Mouse (Mus musculus): ENCODE data around the gene Shroom1. TPM values are rescaled to one million over a fixed set of nuclear protein-coding genes. Genes with fewer than 3 reads are reported as not detected.

Gene Shroom1
- total RNA-seq (2023) = not detected

DNA sequence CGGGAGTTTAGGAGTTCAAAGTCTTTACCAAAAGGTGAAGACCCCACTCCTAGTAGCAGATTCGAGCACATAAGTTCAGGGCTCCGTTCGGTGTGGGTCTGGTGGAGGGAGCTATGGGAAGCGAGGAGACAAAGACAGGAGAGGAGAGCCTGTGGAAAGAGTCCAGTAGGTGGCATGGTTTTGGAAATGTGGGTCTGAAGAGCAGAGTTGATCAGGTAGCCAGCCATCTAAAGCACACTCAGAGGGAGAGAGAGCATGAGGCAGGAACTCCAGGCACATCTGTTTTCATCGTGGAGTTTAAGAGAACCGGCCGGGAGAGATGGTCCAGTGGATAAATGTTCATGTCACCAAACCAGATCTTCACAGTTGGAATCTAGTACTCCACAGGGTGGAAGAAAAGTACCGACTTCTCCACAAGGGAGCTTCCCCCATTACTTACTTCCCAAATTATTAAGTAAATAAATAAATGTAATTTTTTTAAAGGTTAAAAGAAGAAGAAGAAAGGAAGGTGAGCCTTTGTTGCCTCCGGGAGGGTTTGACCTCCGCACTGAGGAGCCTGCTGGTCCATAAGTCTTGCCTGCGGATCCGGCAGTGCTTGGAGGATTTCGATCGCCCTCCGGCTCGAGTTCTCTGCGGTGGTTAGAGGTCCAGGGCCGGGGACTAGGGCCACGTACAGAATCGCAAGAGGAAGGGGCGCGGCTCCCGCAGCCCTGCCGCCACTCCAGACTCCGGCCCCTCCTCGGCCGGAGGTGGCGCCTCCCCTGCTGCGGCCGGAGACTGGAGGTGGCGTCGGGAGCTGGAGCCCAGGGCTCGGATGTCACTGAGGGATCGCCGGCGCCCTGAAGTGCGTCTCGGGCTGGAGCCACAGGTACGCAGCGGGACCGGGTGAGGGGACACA lies at the start of gene Shroom1, which contains the start of gene Gm10447:
TSS of gene Shroom1 (plus strand) at position 732 of the 898 bp plus-strand sequence.
TSS of gene Gm10447 (minus strand) at position 637 of the 898 bp plus-strand sequence.

DNA sequence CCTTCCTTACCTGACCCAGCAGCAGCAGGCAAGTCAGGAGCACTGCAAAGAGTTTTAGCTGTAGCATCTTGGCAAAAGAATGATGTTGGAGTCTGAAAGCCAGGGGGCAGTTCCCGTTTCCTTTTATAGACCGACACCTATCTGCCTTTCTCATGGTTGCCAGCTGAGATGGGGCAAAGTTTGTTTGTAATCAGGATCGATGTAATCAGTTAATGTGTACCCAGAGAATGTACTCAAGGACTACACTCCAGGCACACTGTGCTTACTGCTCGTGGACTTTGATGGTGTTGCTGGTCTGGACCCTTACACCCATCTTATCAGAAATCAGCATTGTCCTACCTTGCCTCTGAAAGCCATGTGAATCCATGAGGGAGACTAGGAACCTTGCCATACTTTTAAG lies 34.0 kb upstream of the Shroom1 start, which contains the start of gene Leap2:
TSS of gene Leap2 (minus strand) at position 135 of the 400 bp plus-strand sequence.

DNA sequence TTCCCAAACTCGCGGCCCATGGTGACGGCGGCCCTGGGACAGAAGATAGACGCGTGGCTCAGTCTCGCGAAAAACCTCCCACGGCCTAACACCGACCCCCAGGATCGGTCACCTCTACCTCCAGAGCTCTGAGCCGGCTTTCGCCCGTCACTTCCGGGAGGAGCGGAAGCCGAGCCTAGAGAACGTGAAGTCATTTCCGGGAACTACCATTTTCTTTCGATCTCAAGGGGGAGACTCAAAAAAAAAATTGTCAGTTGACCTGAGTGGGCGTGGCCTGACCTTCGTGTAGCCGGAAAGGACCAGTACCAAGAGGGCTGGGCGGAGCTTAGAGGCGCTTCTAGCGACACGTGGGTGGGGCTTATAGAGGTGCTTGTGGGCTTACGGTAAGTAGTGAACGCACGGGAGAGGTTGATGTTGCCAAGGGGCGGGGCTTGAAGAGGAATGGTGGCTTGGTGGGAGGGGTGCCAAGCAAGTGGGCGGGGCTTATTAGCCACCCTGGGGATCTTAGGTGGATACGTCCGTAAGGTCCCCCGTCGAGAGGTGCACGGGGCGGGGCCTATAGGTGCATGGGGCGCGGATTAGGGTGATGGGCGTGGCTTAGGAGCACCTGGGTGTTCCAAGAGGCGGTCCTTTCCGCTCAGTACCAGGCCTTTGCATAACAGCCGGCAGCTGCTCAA lies 26.2 kb upstream of the Shroom1 start, which contains the start of the genes Uqcrq and Gdf9:
TSS of gene Uqcrq (minus strand) at position 162 of the 677 bp plus-strand sequence.
TSS of gene Gdf9 (plus strand) at position 354 of the 677 bp plus-strand sequence.

DNA sequence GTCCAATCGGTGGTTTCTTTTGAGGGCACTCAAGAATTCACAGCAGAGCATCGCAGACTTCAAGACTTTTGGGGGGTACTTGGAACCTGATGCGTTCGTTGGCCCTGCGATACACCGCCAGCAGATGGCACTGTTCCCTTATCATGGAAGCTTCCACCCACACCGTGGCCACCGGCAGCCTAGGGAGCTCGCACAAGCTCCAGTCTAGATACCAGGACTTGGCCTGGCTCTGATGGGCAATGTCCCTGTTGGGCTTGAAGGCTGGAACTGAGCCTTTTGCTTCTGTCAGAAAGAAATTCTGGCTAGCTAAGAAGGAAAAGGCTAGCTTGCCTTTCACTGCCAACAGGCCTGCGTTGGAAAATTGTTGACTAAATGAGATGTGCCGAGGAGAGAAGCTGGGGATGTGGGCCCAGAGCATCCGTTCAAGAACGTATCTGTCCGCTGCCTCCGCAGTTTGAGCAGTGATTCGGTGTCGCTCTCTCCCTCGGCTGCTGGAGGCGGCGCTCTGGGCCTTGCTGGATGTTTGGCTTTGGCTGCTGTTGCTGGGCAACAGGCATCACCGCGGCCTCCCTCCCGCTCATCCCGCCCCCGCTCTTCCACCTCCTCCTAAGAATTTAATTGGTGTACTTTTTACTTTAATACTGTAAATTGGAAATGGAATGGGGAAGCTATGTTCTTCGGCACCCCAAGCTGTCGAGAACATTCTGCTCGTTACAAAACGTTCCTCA lies 13.1 kb downstream of the Shroom1 start, which contains the start of gene Gm9837:
TSS of gene Gm9837 (minus strand) at position 512 of the 728 bp plus-strand sequence.

DNA sequence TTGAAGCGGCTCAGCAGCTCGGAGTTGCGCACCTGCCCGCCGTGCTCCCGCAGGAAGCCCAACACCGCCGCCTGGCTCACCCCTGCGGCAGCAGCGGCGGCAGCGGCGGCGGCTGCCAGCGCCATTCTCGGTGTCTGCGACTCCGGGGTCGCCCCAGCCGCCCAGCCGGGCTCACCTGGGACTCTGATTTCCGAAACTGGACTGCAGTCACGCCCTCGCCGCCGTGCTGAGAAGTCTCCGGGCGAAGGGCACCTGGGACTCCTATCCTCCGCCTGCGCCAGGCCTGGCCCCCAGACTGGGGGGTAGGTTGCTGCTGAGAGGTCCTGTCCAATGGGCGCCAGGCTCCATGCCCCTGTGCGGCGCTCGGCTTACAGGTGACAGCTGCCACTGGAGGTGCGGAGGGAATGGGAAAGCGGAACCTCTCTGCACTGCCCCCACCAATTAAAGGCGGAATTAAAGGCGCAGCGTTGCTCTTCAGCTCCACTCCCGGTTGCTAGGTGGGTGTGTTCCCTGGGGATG lies 22.8 kb downstream of the Shroom1 start, which contains the start of the genes Gm9945 and Sowaha:
TSS of gene Gm9945 (plus strand) at position 384 of the 519 bp plus-strand sequence.
TSS of gene Sowaha (minus strand) at position 492 of the 519 bp plus-strand sequence.

Other genes with a start within 250 kb of the Shroom1 start
- 87.1 TPM for gene Hspa4, start 156.7 kb upstream of the Shroom1 start, total RNA-seq (2023)
- 16.2 TPM for gene Zcchc10, start 132.5 kb upstream of the Shroom1 start, total RNA-seq (2023)
- gene Aff4, start 106.4 kb upstream of the Shroom1 start, total RNA-seq (2023) = 162 TPM
- not detected for gene Leap2, start 34.0 kb upstream of the Shroom1 start, total RNA-seq (2023)
- gene Uqcrq, start 26.4 kb upstream of the Shroom1 start, total RNA-seq (2023) = 132 TPM
- not detected for gene Gdf9, start 26.2 kb upstream of the Shroom1 start, total RNA-seq (2023)
- gene Gm10447, start 95 bp upstream of the Shroom1 start, total RNA-seq (2023) = not detected
- not detected for gene Gm9837, start 13.3 kb downstream of the Shroom1 start, total RNA-seq (2023)
- gene Gm9945, start 23.0 kb downstream of the Shroom1 start, total RNA-seq (2023) = not detected
- not detected for gene Sowaha, start 23.1 kb downstream of the Shroom1 start, total RNA-seq (2023)
- gene Sept8, start 62.1 kb downstream of the Shroom1 start, total RNA-seq (2023) = 4.5 TPM
- gene Kif3a, start 110.2 kb downstream of the Shroom1 start, total RNA-seq (2023) = 3.5 TPM
- not detected for gene Il4, start 161.5 kb downstream of the Shroom1 start, total RNA-seq (2023)
- not detected for gene Il13, start 177.5 kb downstream of the Shroom1 start, total RNA-seq (2023)